Mouse (Mus musculus) liver, postnatal 0 days (tissue): ENCODE results near the gene Plch2.

Source experiments
- CTCF ChIP-seq: sonication (generic); IDR thresholded peaks from 2 replicates; pipeline ENCODE4 v1.5.1; 2016; ENCODE audit warnings: antibody characterized with exemption, low read depth
- EP300 ChIP-seq: IDR thresholded peaks from 2 replicates; pipeline ENCODE4 v1.6.1; 2016; ENCODE audit warnings: antibody characterized with exemption, low read depth, mild to moderate bottlenecking

DNA sequence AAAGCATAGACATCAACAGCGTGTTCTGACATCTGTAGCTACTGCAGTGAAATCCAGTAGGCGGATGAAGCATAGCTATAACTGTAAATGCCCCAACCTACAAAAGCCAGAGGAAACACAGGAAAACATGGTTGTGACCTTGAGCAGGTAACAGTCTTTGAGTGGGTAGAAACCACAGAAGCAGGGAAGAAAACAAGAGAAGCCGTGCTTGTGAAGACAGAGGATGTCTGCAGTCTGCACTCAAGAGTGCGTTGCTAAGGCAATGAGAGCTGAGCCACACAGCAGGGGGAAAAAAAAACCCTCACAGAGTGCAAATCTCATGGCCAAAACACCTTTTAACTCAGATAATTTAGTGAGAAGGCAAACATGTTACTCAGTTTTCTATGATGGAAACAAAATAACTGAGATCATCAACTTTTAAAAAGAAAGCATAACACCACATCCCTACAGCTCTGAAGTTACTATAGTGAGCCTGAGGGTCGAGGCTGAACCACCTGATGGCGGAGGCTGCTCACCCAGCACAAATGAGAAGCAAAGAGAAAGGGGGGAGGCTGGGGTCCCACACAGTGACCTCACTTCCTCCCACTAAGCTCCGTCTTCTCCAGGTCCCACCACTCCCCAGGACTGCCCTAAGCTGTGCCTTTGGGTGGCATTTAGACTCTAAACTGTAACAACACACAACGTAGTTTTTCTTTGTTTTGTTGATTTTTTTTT, 119.9 kb downstream of the Plch2 start:
- TF ChIP-seq CTCF (no peak), EP300 (no peak)
